14 mouse cellular contexts compared by ENCODE assay signal in genomic region chr4:53384104-53384503, GRCm38 (mm10). TPM values are rescaled to one million over a fixed set of nuclear protein-coding genes. Genes with fewer than 3 reads are reported as not detected.
DNase-seq lines count a peak whose midpoint lies in the region; ATAC-seq and TF ChIP-seq lines count a peak whose summit lies in the region.
"Had no signal": no experiment of that assay in that cellular context is flagged by ENCODE, and none has a peak within 500 bp of the region (broad histone marks: within the 10 kb centered on the region; RNA-seq: fewer than 3 reads in every experiment).

No protein-coding gene starts in this region.

- H3K4me3 ChIP-seq in gastrocnemius, adult 2 months: no peak overlapping the region
- H3K4me3 ChIP-seq in intestine, embryonic 15.5 days (replicated peaks): no peak overlapping the region
- no peak overlapping the region for H3K4me3 ChIP-seq in intestine, postnatal 0 days (ENCODE audit: low read depth, low read length)
- no peak overlapping the region for H3K4me3 ChIP-seq in neural tube, embryonic 13.5 days
- H3K4me3 ChIP-seq: embryonic facial prominence, embryonic 13.5 days; embryonic facial prominence, embryonic 15.5 days; erythroblast, embryonic 14.5 days; forebrain, embryonic 10.5 days; forebrain, embryonic 12.5 days had no signal

- intact Hi-C loops in gastrocnemius, adult 2 months (cut with DNase I): loop anchor here (5.0 kb wide), 3 partner anchors 68 to 208 kb away; no protein-coding TSS in a partner anchor
- intact Hi-C loops in gastrocnemius, postnatal 36 days (cut with DNase I): loop anchor here (5.0 kb wide), 2 partner anchors 68 to 208 kb away; no protein-coding TSS in a partner anchor

- no peak overlapping the region for H3K4me2 ChIP-seq in intestine, embryonic 15.5 days (replicated peaks)
- no peak overlapping the region for H3K4me2 ChIP-seq in intestine, postnatal 0 days (replicated peaks; ENCODE audit: low read depth)
- H3K4me2 ChIP-seq in neural tube, embryonic 13.5 days: no peak overlapping the region
- H3K4me2 ChIP-seq: embryonic facial prominence, embryonic 15.5 days; forebrain, embryonic 12.5 days had no signal

- 0 out of 2 replicates have a peak, but pooled peaks cover 6% of the 10 kb centered on the region for H3K4me1 ChIP-seq in intestine, embryonic 15.5 days (replicated peaks)
- no peaks in the 10 kb centered on the region for H3K4me1 ChIP-seq in intestine, postnatal 0 days (replicated peaks; ENCODE audit: control insufficient read depth, insufficient read depth, low read length)
- H3K4me1 ChIP-seq in neural tube, embryonic 13.5 days (replicated peaks): peaks cover 10% of the 10 kb centered on the region; the same call in 1 of the 2 replicates
- H3K4me1 ChIP-seq: forebrain, embryonic 10.5 days; forebrain, embryonic 12.5 days had no signal

- WGBS in intestine, embryonic 15.5 days: 58% methylated on average over 6 of the region's 6 CpGs
- WGBS in intestine, postnatal 0 days: 34% methylated on average over 6 of the region's 6 CpGs
- whole genome bisulfite sequencing in neural tube, embryonic 13.5 days: 35% methylated on average over 6 of the region's 6 CpGs

- TF ChIP-seq CTCF in gastrocnemius, adult 2 months (IDR thresholded peaks at IDR 0.05): no peak
- no peak for TF ChIP-seq CTCF in intestine, postnatal 0 days (IDR thresholded peaks at IDR 0.05; ENCODE audit: low read depth)

- ATAC-seq in intestine, embryonic 15.5 days: peak; percentile 41
- no peak for ATAC-seq in intestine, postnatal 0 days
- peak; percentile 23; the same call in 1 of the 2 replicates for ATAC-seq in neural tube, embryonic 13.5 days (ENCODE audit: low read depth)
- ATAC-seq: activated CD4-positive, CD25-positive, alpha-beta regulatory T cell, adult 4 months had no signal

- H3K9me3 ChIP-seq in intestine, embryonic 15.5 days: no peaks in the 10 kb centered on the region
- H3K9me3 ChIP-seq in intestine, postnatal 0 days (ENCODE audit: control insufficient read depth): no peaks in the 10 kb centered on the region
- H3K9me3 ChIP-seq in neural tube, embryonic 13.5 days: no peaks in the 10 kb centered on the region
- H3K9me3 ChIP-seq: embryonic facial prominence, embryonic 13.5 days; embryonic facial prominence, embryonic 15.5 days; forebrain, embryonic 10.5 days; forebrain, embryonic 12.5 days; G1E had no signal

- H3K27ac ChIP-seq in gastrocnemius, adult 2 months: peak overlapping the region; percentile 6; the same call in 1 of the 2 replicates
- H3K27ac ChIP-seq in intestine, embryonic 15.5 days: no peak overlapping the region
- H3K27ac ChIP-seq in intestine, postnatal 0 days (ENCODE audit: low read depth, low read length): no peak overlapping the region
- H3K27ac ChIP-seq in neural tube, embryonic 13.5 days (replicated peaks): no peak overlapping the region
- H3K27ac ChIP-seq: embryonic facial prominence, embryonic 13.5 days; embryonic facial prominence, embryonic 15.5 days; forebrain, embryonic 10.5 days; forebrain, embryonic 12.5 days had no signal

- no peak overlapping the region for H3K9ac ChIP-seq in intestine, embryonic 15.5 days
- no peak overlapping the region for H3K9ac ChIP-seq in intestine, postnatal 0 days (ENCODE audit: low read depth, low read length)
- no peak overlapping the region for H3K9ac ChIP-seq in neural tube, embryonic 13.5 days
- H3K9ac ChIP-seq: embryonic facial prominence, embryonic 13.5 days; embryonic facial prominence, embryonic 15.5 days; forebrain, embryonic 12.5 days had no signal

- no peaks in the 10 kb centered on the region for H3K27me3 ChIP-seq in intestine, embryonic 15.5 days (replicated peaks)
- no peaks in the 10 kb centered on the region for H3K27me3 ChIP-seq in intestine, postnatal 0 days (replicated peaks; ENCODE audit: control insufficient read depth, insufficient read depth, low read length)
- no peaks in the 10 kb centered on the region for H3K27me3 ChIP-seq in neural tube, embryonic 13.5 days
- H3K27me3 ChIP-seq: embryonic facial prominence, embryonic 13.5 days; embryonic facial prominence, embryonic 15.5 days; forebrain, embryonic 12.5 days; Patski had no signal

- H3K36me3 ChIP-seq in intestine, embryonic 15.5 days: no peaks in the 10 kb centered on the region
- no peaks in the 10 kb centered on the region for H3K36me3 ChIP-seq in intestine, postnatal 0 days (ENCODE audit: control insufficient read depth, insufficient read depth)
- no peaks in the 10 kb centered on the region for H3K36me3 ChIP-seq in neural tube, embryonic 13.5 days
- H3K36me3 ChIP-seq: embryonic facial prominence, embryonic 13.5 days; embryonic facial prominence, embryonic 15.5 days; forebrain, embryonic 10.5 days; forebrain, embryonic 12.5 days; G1E had no signal

- no peak for DNase-seq in gastrocnemius, adult 2 months
- no peak for DNase-seq in gastrocnemius, postnatal 36 days
- DNase-seq in neural tube, embryonic 10.5 days (ENCODE audit: extremely low spot score, low spot score): no peak

RNA-seq across cellular contexts. Expression of gene Slc44a1, which starts 56.1 kb away (rescaled TPM):
- 10 to 100 TPM; 15.8 to 17.7 TPM for total RNA-seq in gastrocnemius, adult 2 months (2021)
- total RNA-seq in gastrocnemius, postnatal 36 days (2021): 10 to 100 TPM; 15.7 to 15.9 TPM
- 51.6 and 56.3 TPM in 2 replicates for polyA plus RNA-seq in intestine, embryonic 15.5 days (2015; fragmentation: Nextera tagmentation; extraction: Ambion mirVana)
- polyA plus RNA-seq in intestine, postnatal 0 days (2015; fragmentation: Nextera tagmentation; extraction: Ambion mirVana): 27.9 and 28.3 TPM in 2 replicates
- polyA plus RNA-seq in neural tube, embryonic 13.5 days (2015; fragmentation: Nextera tagmentation; extraction: Ambion mirVana): 11.9 and 13.3 TPM in 2 replicates
